Mouse (Mus musculus) C2C12 (cell line): ENCODE results near the gene C9orf72. TPM values are rescaled to one million over a fixed set of nuclear protein-coding genes. Genes with fewer than 3 reads are reported as not detected.

Source experiments
- H3K27me3 ChIP-seq: one replicate; pipeline ENCODE4 v1.6.1; 2011; ENCODE audit not compliant: control insufficient read depth, insufficient read depth, insufficient read length
- H3K36me3 ChIP-seq: one replicate; pipeline ENCODE4 v1.6.1; 2011; ENCODE audit not compliant: control insufficient read depth, insufficient read depth
- H3K4me3 ChIP-seq: one replicate; pipeline ENCODE4 v1.5.1; 2011; ENCODE audit warnings: mild to moderate bottlenecking, control low read depth; ENCODE audit not compliant: poor library complexity, insufficient read depth, severe bottlenecking
- H3K79me2 ChIP-seq: one replicate; pipeline ENCODE4 v1.6.1; 2011; ENCODE audit not compliant: control insufficient read depth, insufficient read depth
- H3K79me3 ChIP-seq: one replicate; pipeline ENCODE4 v1.6.1; 2011; ENCODE audit warnings: low read depth, control low read depth
- H3ac ChIP-seq: one replicate; pipeline ENCODE3; 2011; ENCODE audit warnings: low read depth; ENCODE audit not compliant: control insufficient read depth, insufficient read length
- CEBPB ChIP-seq: IDR thresholded peaks from one replicate; pipeline ENCODE4 v1.6.1; 2011; ENCODE audit warnings: low read depth, mild to moderate bottlenecking, control low read depth, moderate library complexity
- CTCF ChIP-seq: IDR thresholded peaks from one replicate; pipeline ENCODE4 v1.5.1; 2011; ENCODE audit not compliant: control insufficient read depth, insufficient read depth, insufficient read length
- FOSL1 ChIP-seq: IDR thresholded peaks from one replicate; pipeline ENCODE4 v1.8.0; 2011; ENCODE audit warnings: mild to moderate bottlenecking, low read length; ENCODE audit not compliant: poor library complexity, insufficient read depth, severe bottlenecking
- MAX ChIP-seq: IDR thresholded peaks from one replicate; pipeline ENCODE4 v1.6.1; 2011; ENCODE audit warnings: mild to moderate bottlenecking, control low read depth
- MYOD1 ChIP-seq: IDR thresholded peaks from one replicate; pipeline ENCODE4 v1.6.1; 2011; ENCODE audit warnings: low read depth; ENCODE audit not compliant: control insufficient read depth, insufficient read length
- MYOG ChIP-seq: IDR thresholded peaks from one replicate; pipeline ENCODE4 v1.6.1; 2011; ENCODE audit not compliant: control insufficient read depth, insufficient read length; ENCODE audit errors: extremely low read depth
- USF1 ChIP-seq: IDR thresholded peaks from one replicate; pipeline ENCODE4 v1.6.1; 2011; ENCODE audit warnings: low read depth, mild to moderate bottlenecking, control low read depth, moderate library complexity
- polyA plus RNA-seq: library from polyadenylated mRNA; unstranded; fragments of >200 nt; fragmentation: generic; extraction: Trizol; gene quantifications from one replicate; pipeline ENCODE4 v1.2.1, GENCODE M21; 2012; ENCODE audit warnings: missing spikeins

C9orf72 gene
- polyA plus RNA-seq, 1 experiment: 5.7 TPM

DNA sequence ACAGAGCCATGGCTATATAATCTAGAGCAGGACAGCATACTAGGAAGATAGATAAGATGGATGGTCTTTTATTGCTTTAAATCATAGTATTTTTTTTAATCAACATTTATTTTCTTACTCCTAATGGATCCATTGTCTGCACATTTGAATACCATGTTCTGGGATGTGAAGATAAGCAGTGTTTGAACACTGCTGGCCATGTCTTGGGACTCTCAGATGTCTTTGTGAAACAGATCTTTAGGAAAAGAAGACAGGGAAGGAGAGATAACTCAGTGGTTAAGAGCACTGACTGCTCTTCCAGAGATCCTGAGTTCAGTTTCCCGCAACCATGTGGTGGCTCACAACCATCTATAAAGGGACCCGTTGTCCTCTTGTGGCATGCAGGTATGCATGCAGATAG, 10.3 kb upstream of the C9orf72 start:
- TF ChIP-seq CTCF (no peak), USF1 (no peak), MAX (no peak), FOSL1 (no peak), MYOG (no peak), CEBPB (no peak), MYOD1 (no peak)
- Histone ChIP-seq H3ac (no peak overlapping the region), H3K36me3 (no peaks in the 10 kb centered on the region), H3K27me3 (no peaks in the 10 kb centered on the region), H3K79me2 (no peaks in the 10 kb centered on the region), H3K4me3 (no peak overlapping the region), H3K79me3 (no peaks in the 10 kb centered on the region)

DNA sequence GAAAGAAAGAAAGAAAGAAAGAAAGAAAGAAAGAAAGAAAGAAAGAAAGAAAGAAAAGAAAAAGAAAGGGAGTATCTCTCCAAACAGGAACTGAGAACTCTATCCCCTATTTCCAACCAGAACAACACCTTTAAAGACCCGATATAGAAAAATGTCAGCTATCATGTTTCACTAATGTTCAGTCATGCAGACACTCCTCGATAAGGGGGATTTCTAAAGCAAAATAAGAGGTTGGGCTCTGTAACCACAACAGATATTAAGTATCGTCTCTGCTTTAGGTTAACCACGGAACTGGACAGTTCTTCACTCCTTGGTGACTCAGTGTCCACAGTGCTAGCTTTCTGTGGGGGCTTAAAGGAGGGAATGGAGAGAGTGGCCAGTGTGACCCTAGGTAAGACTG, 2.3 kb upstream of the C9orf72 start:
- peaks cover 6% of the 10 kb centered on the region for H3K79me2 ChIP-seq
- H3K79me3 ChIP-seq: peaks cover 2% of the 10 kb centered on the region
- H3K36me3 ChIP-seq: no peaks in the 10 kb centered on the region
- H3K4me3 ChIP-seq: no peak overlapping the region
- no peak for TF ChIP-seq MYOG
- TF ChIP-seq MYOD1: no peak
- no peak overlapping the region for H3ac ChIP-seq
- no peaks in the 10 kb centered on the region for H3K27me3 ChIP-seq

- no peak for TF ChIP-seq FOSL1
- no peak for TF ChIP-seq USF1
- no peak for TF ChIP-seq MYOD1
- no peak for TF ChIP-seq MAX
- no peak for TF ChIP-seq CEBPB
- no peak for TF ChIP-seq CTCF
- TF ChIP-seq MYOG: no peak
These were observed 569 bp upstream of the C9orf72 start for GRCm38 (mm10) chr4:35226496-35226992.

GRCm38 (mm10) chr4:35225141-35225733, 738 bp downstream of the C9orf72 start:
- Histone ChIP-seq H3K79me2 (peaks cover 26% of the 10 kb centered on the region), H3K27me3 (no peaks in the 10 kb centered on the region), H3K79me3 (peaks cover 3% of the 10 kb centered on the region), H3ac (peak overlapping the region; percentile 60), H3K36me3 (no peaks in the 10 kb centered on the region), H3K4me3 (peak overlapping the region; percentile 56)
- TF ChIP-seq CEBPB (no peak), MYOD1 (no peak), MYOG (no peak), CTCF (no peak), MAX (no peak), USF1 (no peak), FOSL1 (no peak)

More at GRCm38 (mm10) chr4:35226496-35226992, 569 bp upstream of the C9orf72 start:
- no peaks in the 10 kb centered on the region for H3K27me3 ChIP-seq
- peak overlapping the region; percentile 66 for H3ac ChIP-seq
- no peaks in the 10 kb centered on the region for H3K36me3 ChIP-seq
- H3K79me3 ChIP-seq: peaks cover 3% of the 10 kb centered on the region
- peak overlapping the region; percentile 56 for H3K4me3 ChIP-seq
- peaks cover 19% of the 10 kb centered on the region for H3K79me2 ChIP-seq

DNA sequence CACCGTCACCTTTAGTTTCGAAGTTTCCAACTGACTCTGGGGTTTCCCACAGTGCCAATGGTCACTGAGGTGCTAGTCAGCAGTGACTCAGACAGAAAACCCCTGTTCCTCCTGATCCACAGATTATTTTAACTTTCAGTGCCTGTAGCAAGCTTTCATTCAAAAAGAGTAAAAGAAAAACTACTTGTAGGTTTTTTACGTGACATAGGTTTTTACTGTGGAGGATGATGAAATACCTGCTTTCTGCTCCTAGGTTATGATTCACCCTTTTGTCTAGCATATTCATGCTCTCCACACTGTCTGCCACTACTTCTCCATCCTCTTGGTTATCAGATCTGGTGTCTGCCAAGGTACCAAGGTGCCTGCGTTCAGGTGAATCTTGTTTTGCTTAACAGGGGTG, 1.9 kb downstream of the C9orf72 start:
- Histone ChIP-seq H3K36me3 (no peaks in the 10 kb centered on the region), H3K27me3 (no peaks in the 10 kb centered on the region), H3ac (no peak overlapping the region), H3K79me2 (peaks cover 26% of the 10 kb centered on the region), H3K4me3 (no peak overlapping the region), H3K79me3 (peaks cover 3% of the 10 kb centered on the region)
- no peak for TF ChIP-seq MAX
- no peak for TF ChIP-seq MYOG
- no peak for TF ChIP-seq MYOD1
- no peak for TF ChIP-seq USF1
- TF ChIP-seq CTCF: no peak
- no peak for TF ChIP-seq CEBPB
- no peak for TF ChIP-seq FOSL1
